Mouse (Mus musculus) stomach, postnatal 0 days (tissue): ENCODE results near the gene Gm39653.
"Not testable (repeated sequence)": the region's sequence is repeated elsewhere in the genome, so short reads cannot be mapped to it uniquely, and the experiment has no call there.

Experiments used
- CTCF ChIP-seq: IDR thresholded peaks from 2 replicates; pipeline ENCODE4 v1.5.1; 2016; ENCODE audit warnings: antibody characterized with exemption, low read depth, mild to moderate bottlenecking, moderate library complexity
- EP300 ChIP-seq: optimal IDR thresholded peaks from 2 replicates; pipeline ENCODE3; 2016; ENCODE audit warnings: antibody characterized with exemption

- not testable (repeated sequence) for TF ChIP-seq EP300, CTCF
Observed at GRCm38 (mm10) chr1:63630390-63630789, 14.6 kb downstream of the Gm39653 start.
